Mouse (Mus musculus) stomach, postnatal 0 days (tissue): ENCODE data around the gene Slc44a3.

Experiments
- CTCF ChIP-seq: IDR thresholded peaks from 2 replicates; pipeline ENCODE4 v1.5.1; 2016; ENCODE audit warnings: antibody characterized with exemption, low read depth, mild to moderate bottlenecking, moderate library complexity
- EP300 ChIP-seq: optimal IDR thresholded peaks from 2 replicates; pipeline ENCODE3; 2016; ENCODE audit warnings: antibody characterized with exemption

- TF ChIP-seq CTCF (no peak), EP300 (no peak)
Observed at GRCm38 (mm10) chr3:121416171-121417154, 115.7 kb downstream of the Slc44a3 start.
